Mouse (Mus musculus) liver, embryonic 11.5 days (tissue): ENCODE results near the gene 9130213A22Rik. TPM values are rescaled to one million over a fixed set of nuclear protein-coding genes. Genes with fewer than 3 reads are reported as not detected.

Experiments used
- ATAC-seq: fragments of 200-750 bp; cut with Nextera tagmentation; replicated peaks from 2 replicates; pipeline ENCODE4 v1.8.0; 2017; ENCODE audit warnings: moderate number of reproducible peaks, mild to moderate bottlenecking, moderate TSS enrichment, moderate library complexity; ENCODE audit not compliant: low FRiP score
- DNase-seq: peaks from one replicate; pipeline ENCODE4 v3.0.0-alpha.2; 2017; ENCODE audit warnings: low spot score
- H3K27ac ChIP-seq: fragments of 300-500 bp; sonication (generic); 2 replicates; pipeline ENCODE4 v1.5.1; 2014; ENCODE audit warnings: mild to moderate bottlenecking, low read depth, low read length, control low read depth
- H3K27me3 ChIP-seq: fragments of 300-500 bp; sonication (generic); replicated peaks from 2 replicates; pipeline ENCODE4 v1.6.1; 2014; ENCODE audit warnings: low read length, mixed read lengths; ENCODE audit not compliant: control insufficient read depth, insufficient read depth
- H3K36me3 ChIP-seq: fragments of 300-500 bp; sonication (generic); 2 replicates; pipeline ENCODE4 v1.6.1; 2014; ENCODE audit warnings: mild to moderate bottlenecking, low read length, moderate library complexity, mixed read lengths; ENCODE audit not compliant: control insufficient read depth, insufficient read depth
- H3K4me1 ChIP-seq: fragments of 300-500 bp; sonication (generic); replicated peaks from 2 replicates; pipeline ENCODE4 v1.6.1; 2014; ENCODE audit warnings: low read length, mixed read lengths; ENCODE audit not compliant: control insufficient read depth, insufficient read depth
- H3K4me2 ChIP-seq: fragments of 300-500 bp; sonication (generic); 2 replicates; pipeline ENCODE4 v1.6.1; 2014; ENCODE audit warnings: mild to moderate bottlenecking, control low read depth, moderate library complexity
- H3K4me3 ChIP-seq: fragments of 300-500 bp; sonication (generic); 2 replicates; pipeline ENCODE4 v1.5.1; 2014; ENCODE audit warnings: low read depth, low read length, control low read depth
- H3K9ac ChIP-seq: fragments of 300-500 bp; sonication (generic); 2 replicates; pipeline ENCODE4 v1.6.1; 2014; ENCODE audit warnings: low read depth, low read length, control low read depth
- H3K9me3 ChIP-seq: fragments of 300-500 bp; sonication (generic); 2 replicates; pipeline ENCODE4 v1.6.1; 2016; ENCODE audit warnings: low read length, inconsistent platforms, mixed read lengths; ENCODE audit not compliant: control insufficient read depth
- WGBS: fragments of 180-500 bp; shearing (Covaris S2); extraction: QIAGEN DNeasy Blood & Tissue Kit; methylation state at CpG from one replicate; pipeline ENCODE4 v1.1.7; 2014; 5-methylcytosine and 5-hydroxymethylcytosine counted together
- polyA plus RNA-seq: library from polyadenylated mRNA; unstranded; fragments of >200 nt; fragmentation: Nextera tagmentation; extraction: Ambion mirVana; gene quantifications from 2 replicates; pipeline ENCODE4 v1.2.1, GENCODE M21; 2014

The 9130213A22Rik gene
- polyA plus RNA-seq, 1 experiment from 2014 or later = 0.10 TPM

GRCm38 (mm10) chr11:69148451-69148960, 26.1 kb upstream of the 9130213A22Rik start:
- Histone ChIP-seq H3K4me1 (no peaks in the 10 kb centered on the region), H3K9me3 (no peaks in the 10 kb centered on the region), H3K4me3 (no peak overlapping the region), H3K27ac (no peak overlapping the region), H3K4me2 (no peak overlapping the region), H3K36me3 (no peaks in the 10 kb centered on the region), H3K9ac (no peak overlapping the region), H3K27me3 (peaks cover 16% of the 10 kb centered on the region)
- no peak for DNase-seq
- ATAC-seq = no peak
- 86% methylated on average over 5 of the region's 5 CpGs for WGBS

DNA sequence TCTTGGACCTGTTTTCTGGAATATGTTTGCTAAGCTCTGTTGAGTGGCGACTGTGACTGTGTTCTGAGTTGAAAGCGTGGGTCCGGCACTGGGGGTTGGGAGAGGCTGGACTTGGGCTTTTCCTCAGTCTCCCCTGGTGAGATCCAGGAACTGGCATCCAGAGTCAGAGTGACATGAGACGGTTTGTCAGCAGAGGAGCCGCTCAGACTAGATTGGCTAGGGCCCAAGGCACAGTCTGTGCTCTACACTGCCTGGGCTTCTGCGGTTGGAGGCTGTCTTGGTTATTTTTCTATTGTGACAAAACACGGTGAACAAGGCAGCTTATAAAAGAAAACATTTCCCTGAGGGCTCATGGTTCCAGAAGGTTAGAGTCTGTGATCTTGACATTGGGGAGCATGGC, 25.2 kb upstream of the 9130213A22Rik start:
- Histone ChIP-seq H3K4me3 (no peak overlapping the region), H3K4me2 (no peak overlapping the region), H3K9me3 (no peaks in the 10 kb centered on the region), H3K27ac (no peak overlapping the region), H3K4me1 (no peaks in the 10 kb centered on the region), H3K27me3 (peaks cover 15% of the 10 kb centered on the region), H3K9ac (no peak overlapping the region), H3K36me3 (no peaks in the 10 kb centered on the region)
- WGBS = 77% methylated on average over 7 of the region's 7 CpGs
- no peak for DNase-seq
- ATAC-seq = no peak

DNA sequence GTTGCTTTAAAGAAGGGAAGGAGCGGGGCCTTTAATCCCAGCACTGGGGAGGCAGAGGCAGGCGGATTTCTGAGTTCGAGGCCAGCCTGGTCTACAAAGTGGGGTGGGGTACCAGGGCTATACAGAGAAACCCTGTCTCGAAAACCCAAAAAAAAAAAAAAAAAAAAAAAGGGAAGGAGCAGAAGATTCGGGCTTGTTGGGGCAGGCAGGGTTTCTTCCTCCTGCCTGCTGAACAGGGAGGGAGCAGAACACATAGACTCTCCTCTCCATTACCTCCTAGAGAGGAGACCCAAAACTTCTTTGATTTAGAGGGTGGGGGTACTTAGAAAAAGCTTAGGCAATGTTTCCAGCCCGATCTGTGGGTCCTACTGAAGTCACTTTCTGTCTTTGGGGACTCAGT, 13.0 kb upstream of the 9130213A22Rik start:
- H3K4me3 ChIP-seq = no peak overlapping the region
- peaks cover 13% of the 10 kb centered on the region for H3K4me1 ChIP-seq
- H3K9ac ChIP-seq = no peak overlapping the region
- ATAC-seq = no peak
- H3K36me3 ChIP-seq = no peaks in the 10 kb centered on the region
- WGBS = 79% methylated on average over 6 of the region's 6 CpGs
- no peak for DNase-seq
- peaks cover 6% of the 10 kb centered on the region; the same call in 1 of the 2 replicates for H3K27me3 ChIP-seq
- no peaks in the 10 kb centered on the region for H3K9me3 ChIP-seq
- no peak overlapping the region for H3K4me2 ChIP-seq
- no peak overlapping the region for H3K27ac ChIP-seq

GRCm38 (mm10) chr11:69134622-69134968, 12.2 kb upstream of the 9130213A22Rik start:
- H3K4me3 ChIP-seq = peak overlapping the region; percentile 53
- H3K4me1 ChIP-seq = peaks cover 13% of the 10 kb centered on the region
- H3K4me2 ChIP-seq = peak overlapping the region; percentile 83
- no peaks in the 10 kb centered on the region for H3K9me3 ChIP-seq
- no peak overlapping the region for H3K27ac ChIP-seq
- ATAC-seq (no peak; the same call in 1 of the 2 replicates), DNase-seq (no peak)
- peak overlapping the region; percentile 34; the same call in 1 of the 2 replicates for H3K9ac ChIP-seq
- peaks cover 6% of the 10 kb centered on the region for H3K27me3 ChIP-seq
- no peaks in the 10 kb centered on the region for H3K36me3 ChIP-seq
- WGBS = 38% methylated on average over 8 of the region's 8 CpGs

DNA sequence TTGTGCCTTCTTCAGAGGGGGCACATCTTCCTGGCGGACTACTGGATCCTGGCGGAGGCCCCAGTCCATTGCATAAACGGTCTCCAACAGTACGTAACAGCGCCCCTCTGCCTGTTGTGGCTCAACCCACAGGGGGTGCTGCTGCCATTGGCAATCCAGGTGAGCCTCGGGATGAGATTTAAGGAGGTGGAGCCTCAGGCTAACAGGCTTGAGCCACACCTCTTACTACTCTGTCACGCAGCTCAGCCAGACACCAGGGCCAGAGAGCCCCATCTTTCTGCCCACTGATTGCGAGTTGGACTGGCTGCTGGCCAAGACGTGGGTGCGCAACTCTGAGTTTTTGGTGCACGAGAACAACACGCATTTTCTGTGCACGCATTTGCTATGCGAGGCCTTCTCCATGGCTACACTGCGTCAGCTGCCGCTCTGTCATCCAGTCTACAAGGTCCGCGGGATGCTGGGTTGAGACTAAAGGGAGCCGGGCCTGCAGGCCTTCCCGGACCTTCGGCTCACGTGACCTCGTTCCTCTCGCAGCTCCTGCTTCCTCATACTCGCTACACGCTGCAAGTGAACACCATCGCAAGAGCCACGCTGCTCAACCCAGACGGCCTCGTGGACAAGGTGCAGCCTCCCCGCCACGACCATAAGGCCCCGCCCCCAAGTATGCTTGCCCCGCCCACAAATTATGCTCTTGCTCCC, 11.7 kb upstream of the 9130213A22Rik start:
- DNase-seq = peak; percentile 58
- H3K27ac ChIP-seq = no peak overlapping the region
- H3K36me3 ChIP-seq = no peaks in the 10 kb centered on the region
- peak; percentile 62 for ATAC-seq
- peak overlapping the region; percentile 53 for H3K4me3 ChIP-seq
- H3K9ac ChIP-seq = peak overlapping the region; percentile 34
- peak overlapping the region; percentile 83 for H3K4me2 ChIP-seq
- H3K4me1 ChIP-seq = peaks cover 13% of the 10 kb centered on the region
- no peaks in the 10 kb centered on the region for H3K9me3 ChIP-seq
- H3K27me3 ChIP-seq = peaks cover 6% of the 10 kb centered on the region
- 5% methylated on average over 34 of the region's 34 CpGs for WGBS

- 22% methylated on average over 5 of the region's 5 CpGs for WGBS
- Histone ChIP-seq H3K4me1 (peaks cover 13% of the 10 kb centered on the region), H3K36me3 (no peaks in the 10 kb centered on the region), H3K27ac (no peak overlapping the region), H3K27me3 (peaks cover 6% of the 10 kb centered on the region), H3K4me2 (peak overlapping the region; percentile 83), H3K4me3 (peak overlapping the region; percentile 53), H3K9me3 (no peaks in the 10 kb centered on the region), H3K9ac (no peak overlapping the region)
- DNase-seq (no peak), ATAC-seq (0 out of 2 replicates have a peak, but pooled peaks have one; percentile 12)
Measured at GRCm38 (mm10) chr11:69133566-69133922, 11.2 kb upstream of the 9130213A22Rik start.

DNA sequence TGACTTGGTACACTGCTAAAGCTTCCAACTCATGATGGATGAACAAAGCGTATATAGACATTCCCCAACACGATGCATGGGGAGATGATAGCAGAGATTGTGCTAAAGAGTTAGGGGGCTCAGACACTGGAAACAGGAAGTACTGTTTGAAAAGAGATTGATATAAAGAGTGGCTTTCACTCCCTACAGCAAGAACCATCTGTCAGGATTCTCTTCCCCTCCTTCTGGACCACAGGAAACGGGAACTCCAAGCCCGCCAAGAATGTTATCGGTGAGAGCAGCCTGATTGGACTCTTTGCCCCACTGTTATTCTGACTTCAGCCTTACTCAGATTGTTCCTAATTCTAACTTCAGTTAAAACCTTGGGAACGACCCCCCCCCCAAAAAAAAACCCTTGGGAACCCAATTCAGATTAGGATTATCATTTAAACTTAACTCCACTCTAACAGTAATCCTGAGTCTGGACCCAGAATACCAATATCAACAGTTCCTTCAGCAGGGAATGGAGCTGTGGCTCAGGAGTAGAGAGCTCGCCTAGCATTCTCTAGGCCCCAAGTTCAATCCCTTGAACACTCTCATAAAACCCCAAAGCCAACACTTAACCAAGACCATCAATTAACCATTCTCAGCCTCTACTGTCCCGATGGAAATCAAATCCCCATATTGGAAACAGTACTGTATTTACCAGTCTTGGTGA, 6.2 kb upstream of the 9130213A22Rik start:
- 47% methylated on average over 8 of the region's 8 CpGs for WGBS
- H3K36me3 ChIP-seq = no peaks in the 10 kb centered on the region

DNA sequence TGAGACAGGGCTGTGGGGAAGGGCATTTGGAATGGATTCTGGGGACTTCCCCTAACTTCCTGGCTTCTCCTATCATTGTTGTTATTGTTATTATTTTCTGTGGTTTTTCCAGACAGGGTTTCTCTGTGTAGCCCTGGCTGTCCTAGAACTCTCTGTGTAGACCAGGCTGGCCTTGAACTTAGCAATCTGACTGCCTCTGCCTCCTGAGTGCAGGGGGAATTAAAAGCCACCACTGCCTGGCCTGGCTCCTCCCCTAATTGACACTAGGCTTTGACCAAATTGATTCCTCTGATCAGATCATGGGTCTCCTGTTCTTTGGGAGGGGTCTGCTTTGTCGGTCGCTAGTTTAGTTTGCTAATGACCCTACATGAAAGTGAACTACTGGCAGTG, 4.3 kb upstream of the 9130213A22Rik start:
- ATAC-seq (no peak), DNase-seq (no peak)
- Histone ChIP-seq H3K4me1 (peaks cover 8% of the 10 kb centered on the region), H3K36me3 (no peaks in the 10 kb centered on the region), H3K27ac (no peak overlapping the region), H3K9me3 (no peaks in the 10 kb centered on the region), H3K27me3 (no peaks in the 10 kb centered on the region; the same call in 1 of the 2 replicates), H3K4me3 (peak overlapping the region; percentile 65; the same call in 1 of the 2 replicates), H3K9ac (no peak overlapping the region), H3K4me2 (peak overlapping the region; percentile 86)
- 53% methylated on average over 2 of the region's 2 CpGs for WGBS

More for the DNA sequence above, 6.2 kb upstream of the 9130213A22Rik start:
- Histone ChIP-seq H3K4me2 (no peak overlapping the region), H3K9me3 (no peaks in the 10 kb centered on the region), H3K27ac (no peak overlapping the region), H3K9ac (no peak overlapping the region), H3K27me3 (peaks cover 6% of the 10 kb centered on the region), H3K4me3 (no peak overlapping the region), H3K4me1 (peaks cover 10% of the 10 kb centered on the region)
- ATAC-seq (no peak), DNase-seq (no peak)
